Mouse (Mus musculus) cerebellum, postnatal 4 days (tissue): ENCODE data around the gene Mettl13.

Source experiments
- DNase-seq, 2 experiments: peaks; one replicate each; pipeline ENCODE4 v3.0.0; 2022; ENCODE audit warnings: low spot score in 2 of 2, mixed read lengths in 1 of 2

Gene Mettl13

DNA sequence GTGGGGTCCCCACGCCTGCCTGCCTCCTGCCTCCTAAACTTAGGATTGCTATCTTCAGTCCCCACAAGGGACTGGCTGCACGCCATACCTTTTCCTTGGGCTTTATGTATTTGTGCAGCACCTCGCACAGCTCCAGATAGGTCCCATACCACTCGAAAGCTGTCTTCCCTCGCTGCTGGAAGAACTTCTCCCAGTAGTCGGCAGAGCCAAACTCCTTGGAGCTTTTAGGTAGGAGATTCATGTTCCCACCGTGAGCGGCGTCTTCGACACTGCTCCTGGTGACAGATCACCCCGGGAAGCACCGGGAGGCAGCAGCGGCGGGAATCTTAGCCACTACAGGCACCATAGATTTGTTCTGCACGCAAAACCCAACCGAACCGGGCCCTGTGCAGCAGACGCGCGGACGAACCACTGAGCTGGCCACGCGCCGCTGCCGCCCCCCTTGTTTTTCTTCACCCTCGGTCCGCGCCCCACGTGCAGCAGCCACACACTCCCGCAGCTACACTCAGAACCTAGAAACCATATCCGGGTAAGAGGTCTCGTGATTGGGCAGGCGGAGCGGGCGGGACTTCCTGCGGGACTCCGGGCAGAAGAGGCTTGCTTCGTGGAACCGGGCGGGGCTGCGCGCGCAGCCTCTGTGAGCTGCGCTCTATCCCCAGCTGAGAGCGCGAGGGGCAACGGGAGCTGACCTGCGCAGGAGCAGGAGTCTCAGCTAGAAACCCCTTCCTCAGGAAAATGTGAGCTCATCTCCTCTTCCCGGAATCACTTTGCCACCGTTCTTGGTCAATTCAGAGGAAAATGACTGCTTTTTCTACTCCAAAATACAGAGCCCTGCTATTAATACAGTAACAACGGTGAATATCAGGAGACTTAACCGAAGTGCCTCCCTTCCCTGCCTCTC lies at the start of gene Mettl13:
Gene Mettl13 (minus strand): TSS at position 536 of the 901 bp plus-strand sequence.
- peak; percentile 62 to 85 for DNase-seq

DNA sequence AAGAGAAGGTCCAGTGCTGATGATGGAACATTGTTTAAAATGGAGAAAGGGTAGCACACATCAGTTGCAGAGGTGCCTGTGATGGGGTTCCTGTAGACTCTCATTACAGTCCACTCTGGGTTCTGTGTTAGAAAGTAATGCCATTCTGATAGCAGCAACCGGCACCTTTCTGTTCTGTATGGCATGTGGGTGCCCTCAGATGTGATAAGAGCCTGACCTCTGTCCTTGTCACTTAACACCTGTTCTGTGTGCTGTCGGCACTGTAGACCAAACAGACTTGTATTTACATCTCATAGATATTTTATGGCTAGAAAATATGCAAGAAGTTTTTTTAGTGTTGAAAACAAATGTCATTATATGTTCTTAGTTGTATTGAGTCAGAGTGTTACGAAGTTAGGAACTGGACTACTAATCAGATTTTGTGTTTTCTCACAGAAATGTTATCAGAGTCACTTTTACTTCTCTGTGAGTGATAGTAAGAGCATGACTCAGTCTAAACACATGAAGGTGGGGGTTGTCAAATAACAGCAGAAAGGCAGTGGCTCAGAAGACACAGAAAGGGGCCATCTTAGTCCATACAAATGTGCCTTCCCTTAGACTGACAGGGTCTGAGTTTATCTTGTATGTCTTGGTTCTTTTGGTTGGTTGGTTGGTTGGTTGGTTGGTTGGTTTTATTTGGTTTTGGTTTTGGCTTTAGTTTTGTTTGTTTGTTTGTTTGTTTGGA lies 49.2 kb upstream of the Mettl13 start:
- DNase-seq, result no peak

DNA sequence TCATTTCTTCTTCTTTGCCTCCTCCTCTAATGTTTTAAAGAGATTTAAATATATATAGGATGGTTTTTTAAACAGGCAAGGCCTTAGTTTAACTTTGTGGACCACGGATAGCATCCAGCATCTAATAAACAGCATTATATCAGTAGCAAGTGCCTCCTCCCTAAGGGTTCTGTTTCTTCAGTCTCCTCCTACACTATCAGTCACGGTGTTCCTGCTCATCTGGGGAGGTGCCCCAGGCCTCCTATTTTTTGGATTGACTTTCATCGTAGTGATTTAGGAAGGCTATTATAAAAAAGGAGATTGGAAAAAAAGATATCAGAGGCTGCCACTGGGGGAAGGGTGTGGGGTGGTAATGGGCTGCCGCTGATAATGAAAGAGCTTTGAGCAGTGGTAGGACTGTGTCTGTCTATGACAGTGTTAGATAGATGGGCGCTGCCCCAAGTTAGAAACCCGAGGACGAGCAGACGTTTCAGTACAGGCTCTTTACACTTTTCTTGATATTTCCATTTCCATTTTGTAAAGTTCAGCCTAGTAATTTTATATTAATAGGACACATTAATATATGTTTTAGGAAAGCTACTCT lies 42.2 kb upstream of the Mettl13 start:
- no peak for DNase-seq

DNA sequence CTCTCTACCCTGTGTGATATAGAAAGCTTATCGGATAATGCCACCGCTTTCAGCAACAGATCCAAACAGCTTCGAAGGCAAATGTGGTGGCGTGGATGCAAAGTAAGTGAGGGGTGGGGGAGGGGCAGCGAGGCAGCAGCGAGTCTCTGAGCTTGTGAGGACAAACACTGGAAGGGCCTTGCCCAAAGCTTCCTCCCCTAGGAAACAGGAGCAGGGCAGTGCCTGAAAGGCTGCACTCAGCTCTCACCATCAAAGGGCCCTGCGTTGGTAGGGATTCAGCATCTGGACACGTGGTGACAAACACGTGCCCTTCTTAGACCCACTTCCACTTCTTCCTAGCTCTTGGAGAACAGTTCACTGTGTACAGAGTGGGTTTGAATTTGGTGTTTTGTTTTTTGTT lies 41.1 kb upstream of the Mettl13 start:
- no peak for DNase-seq

DNA sequence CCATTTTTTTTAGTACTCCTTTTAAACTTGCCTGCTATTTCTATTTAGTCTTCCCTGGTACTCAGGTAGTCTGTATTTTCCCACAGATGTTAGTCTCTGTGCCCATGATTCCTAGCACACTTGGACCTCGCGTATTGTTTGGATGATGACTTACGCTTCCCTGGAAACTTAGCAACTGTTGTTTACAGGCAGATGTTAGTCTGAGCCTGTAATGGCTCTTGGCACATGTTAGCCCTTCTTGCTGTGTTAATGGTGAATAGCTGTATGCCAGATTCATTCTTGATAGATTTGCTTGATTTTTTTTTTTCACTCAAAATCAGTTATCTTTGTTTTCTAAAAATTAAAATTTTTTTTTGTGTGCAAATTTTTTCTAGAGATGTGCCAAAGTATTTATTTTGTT lies 40.3 kb upstream of the Mettl13 start:
- DNase-seq, result no peak

DNA sequence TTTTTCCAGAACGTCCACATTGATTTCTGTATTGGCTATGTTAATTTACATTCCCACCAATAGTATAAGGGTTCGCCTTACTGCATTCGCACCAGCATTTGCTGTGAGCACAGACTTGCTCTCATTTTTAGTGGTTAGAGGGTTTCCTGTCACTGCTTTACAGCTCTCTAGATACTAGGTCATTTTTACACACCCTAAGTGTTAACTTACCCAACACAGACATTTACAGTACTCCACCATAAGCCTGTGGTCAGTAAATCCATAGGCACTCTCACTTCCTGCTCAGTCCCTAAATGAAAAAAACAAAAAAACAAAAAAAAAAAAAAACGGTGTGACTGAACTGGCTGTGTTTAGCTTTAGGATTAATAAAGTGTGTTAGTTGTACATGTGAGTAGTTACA lies 37.9 kb upstream of the Mettl13 start:
- DNase-seq, result no peak

DNA sequence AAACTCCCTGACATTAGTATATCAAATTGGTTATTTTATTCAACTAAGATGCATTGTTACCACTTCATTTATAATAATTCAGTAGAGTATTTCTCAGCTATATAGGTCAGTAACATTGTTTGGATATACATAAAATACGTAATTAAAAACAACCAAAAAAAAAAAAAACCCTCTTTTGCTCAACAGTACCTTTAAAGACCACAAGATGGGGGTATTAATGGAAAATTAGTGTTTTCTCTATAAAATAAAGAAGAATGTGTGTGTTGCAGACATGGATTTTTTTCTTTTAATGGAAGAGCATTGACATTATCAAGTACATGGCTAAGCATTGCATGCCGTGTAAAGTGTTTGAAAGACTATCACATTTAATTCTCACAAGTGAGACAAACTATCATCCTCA lies 34.5 kb upstream of the Mettl13 start:
- DNase-seq, result no peak

DNA sequence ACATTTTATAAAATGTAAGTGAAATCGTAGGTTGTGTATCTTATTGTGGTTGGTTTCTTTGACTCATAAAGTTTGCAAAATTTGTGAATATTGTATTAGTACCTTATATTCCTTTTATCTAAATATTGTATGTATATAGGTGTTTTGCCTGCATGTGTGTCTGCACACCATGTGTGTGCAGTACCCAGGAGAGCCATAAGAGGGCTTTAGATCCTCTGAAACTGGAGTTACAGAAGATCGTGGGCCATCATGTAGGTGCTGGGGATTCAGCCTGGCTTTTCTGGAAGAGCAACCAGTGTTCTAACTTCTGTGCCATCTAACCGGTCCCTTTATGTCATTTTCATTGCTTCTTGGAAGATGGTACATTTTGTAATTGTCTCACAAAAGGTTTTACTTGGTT lies 26.7 kb upstream of the Mettl13 start:
- no peak for DNase-seq

DNA sequence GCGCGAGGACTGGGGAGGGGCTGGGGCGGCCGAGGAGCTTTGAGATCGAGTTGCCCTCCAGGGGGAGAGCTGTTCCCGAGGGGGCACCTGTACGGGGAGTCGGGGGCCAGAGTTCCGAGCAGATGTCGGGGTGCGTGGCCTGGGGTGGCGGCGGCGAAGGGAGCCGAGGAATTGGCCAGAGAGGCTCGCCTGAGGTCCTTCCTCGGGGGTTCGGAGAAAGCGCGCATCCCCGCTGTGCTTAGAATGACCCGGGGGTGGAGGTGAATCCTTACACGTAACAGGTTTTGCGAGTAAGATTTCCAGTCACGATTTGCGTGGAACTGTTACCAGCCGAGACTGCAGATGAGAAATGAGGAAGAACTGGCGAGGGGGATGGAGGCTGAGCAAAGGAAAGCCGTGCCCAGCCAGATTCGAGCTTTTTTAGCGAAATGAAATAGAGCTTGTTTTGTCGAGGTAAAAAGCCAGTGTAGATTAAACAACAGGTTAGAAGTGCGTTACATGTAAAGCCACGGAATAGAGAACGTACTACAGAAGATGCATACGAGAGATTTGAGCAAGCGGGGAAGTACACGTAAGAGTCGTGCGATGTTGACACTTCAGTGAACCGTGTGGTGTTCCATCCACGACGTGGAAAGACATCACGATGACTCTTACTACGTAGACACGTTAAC lies 22.7 kb upstream of the Mettl13 start:
- peak in 1 of 2 experiments; percentile 38 for DNase-seq

DNA sequence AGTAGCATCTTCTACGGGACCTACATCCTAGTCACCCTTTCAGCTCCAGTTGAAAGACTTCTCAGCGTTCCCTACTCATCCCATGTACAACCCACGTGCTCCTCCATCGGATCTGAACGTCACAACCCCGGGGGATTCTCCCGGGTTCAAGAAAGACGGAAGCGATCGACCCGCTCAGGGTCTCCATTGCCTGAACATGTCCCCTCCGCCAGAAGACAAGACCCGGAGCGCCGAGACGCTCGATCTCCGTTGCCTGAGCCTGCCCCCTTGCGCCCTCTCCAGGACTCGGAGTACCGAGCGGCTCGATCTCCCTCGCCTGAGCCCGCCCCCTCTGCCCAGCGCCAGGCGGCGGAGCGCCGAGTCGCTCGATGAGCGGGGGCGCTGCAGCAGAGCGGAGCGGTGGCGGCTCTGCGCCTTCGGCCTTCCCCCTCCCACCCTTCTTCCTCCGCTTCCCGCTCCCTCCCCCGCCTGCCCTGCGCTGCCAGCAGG lies 22.0 kb upstream of the Mettl13 start, which contains the start of gene Vamp4:
Gene Vamp4 (plus strand): TSS at position 256 of the 489 bp plus-strand sequence.
- peak; percentile 86 to 95 for DNase-seq

DNA sequence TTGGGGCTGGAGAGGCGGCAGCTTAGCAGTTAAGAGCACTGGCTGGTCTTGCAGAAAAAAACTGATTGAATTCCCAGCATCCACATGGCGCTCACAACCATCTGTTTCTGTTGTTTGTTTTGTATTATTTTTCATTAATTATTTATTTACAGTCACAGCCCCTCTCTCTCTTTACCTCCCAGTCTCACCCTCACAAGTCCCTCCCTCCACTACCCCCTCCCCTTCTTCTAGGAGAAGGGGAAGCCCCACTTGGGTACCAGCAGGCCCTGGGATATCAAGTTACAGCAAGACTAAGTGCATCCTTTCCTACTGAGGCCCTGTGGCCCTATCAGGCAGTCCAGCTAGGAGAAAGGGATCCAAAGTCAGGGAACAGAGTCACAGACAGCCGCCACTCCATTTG lies 19.0 kb upstream of the Mettl13 start:
- DNase-seq, result no peak

DNA sequence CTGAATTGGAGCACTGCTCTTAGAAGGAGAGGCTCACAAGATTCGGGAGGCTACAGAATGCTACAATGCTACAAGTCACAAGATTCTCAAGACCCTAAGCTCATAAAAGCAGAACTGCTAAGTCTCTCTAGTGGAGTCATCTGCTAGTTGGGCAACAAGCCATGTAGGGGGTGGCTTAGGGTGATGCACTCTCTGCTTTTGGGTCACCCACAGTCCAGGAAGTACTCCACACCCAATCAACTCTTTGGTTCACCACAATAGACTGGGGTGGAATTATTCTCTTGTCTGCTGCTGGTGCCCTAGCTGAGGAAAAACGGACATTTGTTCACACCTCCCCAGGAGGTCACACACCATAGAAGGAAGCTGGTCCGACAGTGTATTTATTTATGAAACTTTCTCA lies 16.6 kb upstream of the Mettl13 start:
- no peak for DNase-seq

DNA sequence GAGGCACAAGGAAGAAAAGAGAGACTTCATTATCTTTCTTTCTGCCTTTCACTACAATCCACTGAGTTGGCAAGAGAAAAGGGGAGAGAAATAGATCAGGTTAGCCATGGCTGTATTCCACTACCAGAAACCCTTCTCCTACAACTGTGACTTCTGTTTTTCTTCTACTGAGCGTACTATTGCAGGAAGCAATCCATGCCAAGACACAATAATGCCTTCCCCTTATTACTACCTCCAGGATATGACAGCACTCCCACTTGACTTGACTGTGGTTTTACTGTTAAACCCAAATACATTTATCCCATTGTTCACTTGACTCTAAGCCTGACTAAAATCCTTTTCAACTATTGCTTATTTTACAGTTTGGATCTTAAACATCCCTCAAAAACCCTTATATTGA lies 14.9 kb upstream of the Mettl13 start:
- no peak for DNase-seq

DNA sequence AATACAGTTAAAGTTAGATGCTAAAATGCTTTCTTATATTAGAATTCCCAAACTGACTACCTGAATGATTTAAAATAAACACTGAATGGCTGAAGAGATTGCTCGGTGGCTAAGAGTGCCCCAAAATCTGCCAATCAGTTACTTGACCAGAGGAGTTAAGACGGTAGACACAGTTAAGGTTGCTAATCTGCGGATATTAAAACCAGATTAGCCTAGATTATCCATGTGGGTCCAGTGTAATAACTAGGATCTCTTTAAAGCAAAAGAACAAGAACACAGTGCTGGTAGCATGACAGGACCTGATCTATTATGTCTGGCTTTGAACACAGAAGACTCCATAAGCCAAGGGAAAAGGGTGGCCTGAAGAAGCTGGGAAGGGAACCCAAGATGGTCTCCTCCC lies 5.8 kb upstream of the Mettl13 start:
- no peak for DNase-seq

DNA sequence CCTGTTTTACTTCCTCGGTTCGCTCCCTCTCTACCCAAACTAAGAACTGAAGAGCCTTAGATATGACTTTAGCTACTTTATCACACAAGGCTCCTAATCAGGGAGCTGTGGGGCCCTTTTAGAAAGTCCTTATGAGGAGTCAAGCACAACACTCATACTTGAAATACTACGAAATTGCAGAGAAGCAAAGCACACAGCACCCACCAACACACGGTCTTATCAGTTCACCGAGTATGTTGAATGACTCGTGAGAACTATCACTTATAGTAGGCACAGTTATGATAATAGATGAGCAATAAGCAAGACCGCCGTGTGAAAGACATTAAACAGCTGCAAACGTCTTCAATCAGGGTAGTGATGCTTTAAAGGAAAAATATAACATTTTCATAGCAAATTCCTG lies 4.6 kb upstream of the Mettl13 start:
- DNase-seq, result no peak

DNA sequence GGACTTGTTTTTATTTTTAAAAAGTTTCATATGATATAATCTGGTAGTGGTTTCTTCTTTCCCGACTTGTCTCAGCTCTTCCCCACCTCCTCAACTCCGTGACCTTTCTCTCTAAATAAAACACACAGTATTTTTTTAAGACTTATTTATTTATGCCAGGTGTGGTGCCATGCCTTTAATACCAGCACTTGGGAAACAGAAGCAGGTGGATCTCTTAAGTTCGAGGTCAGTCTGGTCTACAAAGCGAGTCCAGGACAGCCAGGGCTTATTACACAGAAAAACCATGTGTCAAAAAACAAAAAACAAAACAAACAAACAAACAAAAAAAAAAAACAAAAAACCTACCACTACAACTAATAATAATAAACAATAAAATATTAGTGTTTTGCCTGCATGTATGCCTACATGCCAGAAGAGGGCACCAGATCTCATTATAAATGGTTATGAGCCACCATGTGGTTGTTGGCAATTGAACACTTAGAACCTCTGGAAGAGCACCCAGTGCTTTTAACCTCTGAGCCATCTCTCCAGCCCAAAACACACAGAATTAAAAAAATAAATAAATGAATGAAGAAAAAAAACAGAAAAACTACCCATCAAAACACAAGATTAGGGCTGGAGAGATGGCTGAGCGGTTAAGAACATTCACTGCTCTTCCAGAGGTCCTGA lies 1.4 kb upstream of the Mettl13 start:
- no peak for DNase-seq

DNA sequence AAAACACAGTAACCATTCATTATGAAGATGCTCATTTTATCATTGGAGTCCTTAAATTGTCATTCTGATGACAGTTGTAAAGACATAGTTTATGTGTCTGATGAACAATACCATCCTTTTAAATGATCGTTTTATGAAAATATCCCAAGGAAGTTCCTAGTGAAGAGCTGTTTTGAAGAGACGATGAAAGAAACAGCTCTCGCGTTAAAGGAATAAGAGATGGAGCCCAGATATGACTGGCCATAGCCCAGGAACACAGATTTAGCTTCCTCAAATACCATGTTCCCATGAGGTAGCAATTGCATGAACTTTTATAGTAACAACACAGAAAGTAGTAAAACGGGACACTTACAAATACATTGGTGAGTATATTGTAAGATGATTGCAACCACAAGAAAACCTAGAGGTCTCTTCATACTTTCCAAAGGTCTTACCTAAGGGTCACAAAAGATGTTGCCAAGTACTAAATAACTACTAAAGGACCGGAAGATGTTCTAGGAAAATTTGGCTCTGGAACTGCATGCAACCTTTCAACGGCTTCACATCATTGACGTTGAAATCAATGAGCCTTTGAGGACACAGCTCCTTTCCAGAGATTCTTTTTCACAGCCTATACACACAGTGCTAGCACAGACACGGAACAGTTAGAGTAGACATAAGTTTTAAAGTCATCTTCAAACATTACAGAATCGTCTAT lies 714 bp upstream of the Mettl13 start:
- DNase-seq, result no peak

DNA sequence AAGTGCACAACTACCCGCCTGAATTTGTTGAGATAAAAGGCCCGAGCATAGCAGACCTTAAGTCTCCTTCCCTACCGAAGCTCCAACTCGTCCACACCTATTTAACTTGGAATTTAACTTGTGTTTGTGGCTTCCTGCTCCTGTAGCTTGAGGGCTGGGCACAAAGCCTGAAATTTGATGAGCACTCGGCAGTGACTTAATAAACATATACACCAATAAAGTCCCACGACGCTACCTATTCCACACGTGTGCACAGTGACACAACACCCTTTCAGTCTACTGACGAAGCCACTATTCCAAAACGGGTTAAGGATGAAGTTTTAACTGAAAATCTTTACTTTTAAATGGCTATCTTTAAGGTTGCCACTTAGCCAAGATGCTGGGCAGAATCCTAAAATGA lies 744 bp downstream of the Mettl13 start:
- DNase-seq, result no peak

DNA sequence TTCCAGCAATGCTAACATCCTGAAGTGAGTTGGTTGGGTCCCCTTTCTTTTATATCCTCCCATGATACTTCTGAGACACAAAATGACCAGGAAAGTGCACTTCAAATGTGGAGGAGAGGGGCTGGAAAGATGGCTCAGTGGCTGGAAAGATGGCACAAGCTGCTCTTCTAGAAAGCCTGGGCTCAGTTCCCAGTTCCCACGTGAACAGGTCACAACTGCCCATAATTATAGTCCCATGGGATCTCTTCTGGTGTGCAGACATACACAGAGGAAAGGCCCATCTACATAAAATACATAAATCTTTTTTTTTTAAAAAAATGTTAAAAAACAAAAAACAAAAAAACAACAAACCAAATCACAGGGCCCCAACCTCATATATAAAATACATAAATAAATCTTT lies 5.1 kb downstream of the Mettl13 start:
- DNase-seq, result no peak

DNA sequence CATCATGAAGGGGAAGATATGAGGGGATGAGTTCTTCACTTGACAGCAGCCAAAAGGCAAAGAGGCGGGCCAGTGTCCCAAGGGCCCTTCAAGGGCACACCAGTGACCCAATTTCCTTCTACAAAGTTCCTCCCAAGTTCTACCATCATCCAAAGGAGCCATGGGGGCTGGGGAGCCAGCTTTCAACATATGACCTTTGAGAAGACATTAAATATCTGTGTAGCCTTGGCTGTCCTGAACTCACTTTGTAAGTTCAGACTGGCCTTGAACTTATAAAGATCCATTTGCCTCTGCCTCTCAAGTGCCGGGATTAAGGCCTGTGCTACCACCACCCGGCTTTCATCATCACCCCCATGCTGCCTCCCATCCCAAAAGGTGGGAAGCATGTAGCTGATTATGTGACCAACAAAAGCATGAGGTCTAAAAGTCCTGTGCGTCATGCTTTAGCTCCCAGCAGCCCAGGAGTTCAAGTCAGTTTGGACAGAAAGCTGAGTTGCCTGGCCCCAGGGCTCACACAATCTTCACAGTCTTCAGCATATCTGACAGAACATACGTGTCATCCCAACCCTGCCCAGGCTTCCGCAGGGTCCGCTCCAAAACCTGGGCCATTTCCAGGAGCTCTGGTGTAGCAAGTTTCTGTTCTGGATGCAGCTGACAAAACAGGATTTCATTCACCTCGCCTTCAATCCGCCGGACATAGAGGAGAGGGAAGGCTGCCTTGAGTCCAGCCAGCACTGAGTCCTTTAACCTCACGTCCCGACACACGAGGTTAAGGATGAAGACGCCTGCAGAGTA lies 14.4 kb downstream of the Mettl13 start:
- no peak for DNase-seq
